Mouse (Mus musculus) lung, embryonic 16.5 days (tissue): ENCODE measurements around the gene Uqcc2. TPM values are rescaled to one million over a fixed set of nuclear protein-coding genes. Genes with fewer than 3 reads are reported as not detected.
A peak's percentile ranks its signal among the peaks of the same experiment; 100 is the strongest.

Experiments used
- ATAC-seq: fragments of 200-750 bp; cut with Nextera tagmentation; 2 replicates; pipeline ENCODE4 v1.8.0; 2017; ENCODE audit warnings: low read depth, mild to moderate bottlenecking, moderate library complexity
- H3K27ac ChIP-seq: fragments of 300-500 bp; sonication (generic); 2 replicates; pipeline ENCODE4 v1.5.1; 2014; ENCODE audit warnings: mild to moderate bottlenecking, control low read depth, low read length
- H3K27me3 ChIP-seq: fragments of 300-500 bp; sonication (generic); 2 replicates; pipeline ENCODE4 v1.6.1; 2014; ENCODE audit warnings: low read depth, low read length, mixed read lengths; ENCODE audit not compliant: control insufficient read depth, insufficient read depth
- H3K36me3 ChIP-seq: fragments of 300-500 bp; sonication (generic); 2 replicates; pipeline ENCODE4 v1.6.1; 2014; ENCODE audit warnings: low read length; ENCODE audit not compliant: control insufficient read depth, insufficient read depth
- H3K4me1 ChIP-seq: fragments of 300-500 bp; sonication (generic); replicated peaks from 2 replicates; pipeline ENCODE4 v1.6.1; 2014; ENCODE audit warnings: low read length, mixed read lengths; ENCODE audit not compliant: control insufficient read depth, insufficient read depth
- H3K4me2 ChIP-seq: fragments of 300-500 bp; sonication (generic); 2 replicates; pipeline ENCODE4 v1.6.1; 2014; ENCODE audit warnings: low read depth, low read length, control low read depth
- H3K4me3 ChIP-seq: fragments of 300-500 bp; sonication (generic); 2 replicates; pipeline ENCODE4 v1.5.1; 2014; ENCODE audit warnings: mild to moderate bottlenecking, low read length, control low read depth
- H3K9ac ChIP-seq: fragments of 300-500 bp; sonication (generic); 2 replicates; pipeline ENCODE4 v1.6.1; 2014; ENCODE audit warnings: low read length, control low read depth
- H3K9me3 ChIP-seq: fragments of 300-500 bp; sonication (generic); 2 replicates; pipeline ENCODE4 v1.6.1; 2016; ENCODE audit warnings: low read length; ENCODE audit not compliant: control insufficient read depth
- WGBS: fragments of 180-500 bp; shearing (Covaris S2); extraction: QIAGEN DNeasy Blood & Tissue Kit; methylation state at CpG from one replicate; pipeline ENCODE4 v1.1.7; 2014; 5-methylcytosine and 5-hydroxymethylcytosine counted together
- polyA plus RNA-seq: library from polyadenylated mRNA; unstranded; fragments of >200 nt; fragmentation: Nextera tagmentation; extraction: Ambion mirVana; gene quantifications from 2 replicates; pipeline ENCODE4 v1.2.1, GENCODE M21; 2015

Uqcc2 gene
- polyA plus RNA-seq, 1 experiment from 2014 or later = 255 TPM

DNA sequence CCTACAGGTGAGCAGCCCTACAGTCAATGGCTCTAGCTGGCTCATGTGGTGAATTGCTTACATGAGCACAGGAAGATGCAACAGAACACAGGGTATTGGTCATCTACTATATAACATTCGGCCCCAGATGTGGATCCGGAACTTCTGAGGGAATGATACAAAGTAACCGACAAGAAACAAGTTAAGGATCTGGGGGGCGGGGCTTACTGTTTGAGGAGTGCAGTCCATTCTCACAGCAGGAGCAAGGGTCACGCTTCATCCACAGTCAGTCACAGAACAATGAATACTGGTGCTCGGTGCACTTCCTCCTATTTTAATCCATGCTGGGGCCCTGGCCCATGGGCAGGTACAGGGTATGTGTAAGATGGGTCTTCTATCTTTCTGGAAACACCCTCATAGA is 25.8 kb downstream of the Uqcc2 start:
- 0 out of 2 replicates have a peak, but pooled peaks cover 2% of the 10 kb centered on the region for H3K4me1 ChIP-seq
- no peaks in the 10 kb centered on the region for H3K27me3 ChIP-seq
- WGBS = 70% methylated on average over 6 of the region's 6 CpGs
- no peak overlapping the region for H3K4me3 ChIP-seq
- H3K36me3 ChIP-seq = peaks cover 8% of the 10 kb centered on the region
- H3K9me3 ChIP-seq = no peaks in the 10 kb centered on the region
- H3K4me2 ChIP-seq = no peak overlapping the region
- no peak overlapping the region for H3K27ac ChIP-seq
- H3K9ac ChIP-seq = no peak overlapping the region
- ATAC-seq = no peak

DNA sequence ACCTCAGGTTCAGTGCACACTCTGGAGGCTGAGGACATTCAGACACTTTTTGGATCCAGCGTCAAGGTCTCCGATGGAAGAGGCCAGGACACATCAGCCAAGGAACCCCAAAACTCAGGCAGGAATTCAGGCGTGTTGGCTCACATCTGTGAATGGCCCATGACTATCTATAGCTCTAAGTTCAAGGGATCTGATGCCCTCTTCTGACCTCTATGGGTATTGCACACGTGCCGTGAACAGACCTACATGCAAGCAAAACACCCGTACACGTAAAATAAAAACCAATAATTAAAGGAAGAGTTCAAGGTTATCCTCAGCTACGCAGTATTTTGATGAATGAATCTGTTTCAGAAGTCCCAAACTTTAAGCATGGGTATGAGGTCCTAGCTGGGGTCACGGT is 27.0 kb downstream of the Uqcc2 start:
- H3K9ac ChIP-seq = no peak overlapping the region
- 77% methylated on average over 9 of the region's 9 CpGs for WGBS
- H3K36me3 ChIP-seq = peaks cover 8% of the 10 kb centered on the region
- H3K4me2 ChIP-seq = no peak overlapping the region
- no peak overlapping the region for H3K27ac ChIP-seq
- ATAC-seq = no peak
- 0 out of 2 replicates have a peak, but pooled peaks cover 2% of the 10 kb centered on the region for H3K4me1 ChIP-seq
- no peaks in the 10 kb centered on the region for H3K9me3 ChIP-seq
- no peak overlapping the region for H3K4me3 ChIP-seq
- no peaks in the 10 kb centered on the region for H3K27me3 ChIP-seq

DNA sequence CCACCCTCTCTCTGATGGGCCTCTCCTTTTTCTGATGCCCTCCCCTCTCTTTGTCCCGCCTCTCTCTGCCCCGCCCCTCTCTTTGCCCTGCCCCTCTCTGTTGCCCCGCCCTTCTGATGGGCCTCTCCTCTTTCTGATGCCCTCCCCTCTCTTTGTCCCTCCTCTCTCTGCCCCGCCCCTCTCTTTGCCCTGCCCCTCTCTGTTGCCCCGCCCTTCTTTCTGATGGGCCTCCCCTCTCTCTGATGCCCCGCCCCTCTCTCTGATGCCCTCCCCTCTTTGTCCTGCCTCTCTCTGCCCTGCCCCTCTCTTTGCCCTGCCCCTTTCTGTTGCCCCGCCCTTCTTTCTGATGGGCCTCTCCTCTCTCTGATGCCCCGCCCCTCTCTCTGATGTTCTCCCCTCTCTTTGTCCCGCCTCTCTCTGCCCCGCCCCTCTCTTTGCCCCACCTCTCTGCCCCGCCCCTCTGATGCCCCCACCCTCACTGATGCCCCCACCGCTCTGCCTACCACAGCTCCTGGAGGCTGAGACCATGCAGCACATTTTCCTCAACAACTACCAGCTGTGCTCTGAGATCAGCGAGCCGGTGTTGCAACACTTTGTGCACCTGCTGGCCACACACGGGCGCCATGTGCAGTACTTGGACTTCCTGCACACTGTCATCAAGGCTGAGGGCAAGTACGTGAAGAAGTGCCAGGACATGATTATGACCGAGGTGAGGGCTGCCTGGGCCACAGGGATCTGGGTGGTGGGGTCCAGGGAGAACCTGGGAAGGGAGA is 27.8 kb downstream of the Uqcc2 start:
- Histone ChIP-seq H3K4me2 (no peak overlapping the region), H3K4me1 (0 out of 2 replicates have a peak, but pooled peaks cover 2% of the 10 kb centered on the region), H3K4me3 (no peak overlapping the region), H3K27me3 (no peaks in the 10 kb centered on the region), H3K9ac (no peak overlapping the region), H3K36me3 (peaks cover 8% of the 10 kb centered on the region), H3K27ac (no peak overlapping the region), H3K9me3 (no peaks in the 10 kb centered on the region)
- ATAC-seq = no peak
- WGBS = 72% methylated on average over 18 of the region's 18 CpGs

DNA sequence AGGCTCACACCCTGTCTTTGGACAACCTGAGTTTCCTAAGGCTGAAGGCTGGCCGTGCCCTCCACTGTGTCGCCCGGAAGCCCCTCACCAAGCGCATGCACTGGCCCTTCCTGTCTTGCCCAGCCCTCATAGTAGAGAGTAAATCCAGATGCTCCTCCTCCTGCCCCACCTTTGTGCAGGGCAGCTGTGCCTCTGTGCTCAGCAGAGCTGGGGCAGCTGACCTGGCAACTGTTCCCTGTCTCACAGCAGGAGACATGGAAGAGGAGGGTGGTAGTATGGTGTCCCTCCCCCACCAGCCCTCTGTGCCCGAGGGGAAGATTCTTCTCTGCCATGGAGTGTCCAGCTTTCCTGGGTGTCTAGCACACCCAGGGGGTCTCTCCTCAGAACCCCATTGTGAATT is 32.0 kb downstream of the Uqcc2 start:
- WGBS = 62% methylated on average over 5 of the region's 5 CpGs
- H3K9me3 ChIP-seq = no peaks in the 10 kb centered on the region

GRCm38 (mm10) chr17:27095690-27096089 is 38.0 kb downstream of the Uqcc2 start:
- H3K4me2 ChIP-seq = no peak overlapping the region
- ATAC-seq = peak; percentile 71
- H3K9ac ChIP-seq = no peak overlapping the region
- peaks cover 4% of the 10 kb centered on the region; the same call in 1 of the 2 replicates for H3K36me3 ChIP-seq
- no peak overlapping the region for H3K4me3 ChIP-seq
- H3K27ac ChIP-seq = no peak overlapping the region
- H3K4me1 ChIP-seq = no peaks in the 10 kb centered on the region
- no peaks in the 10 kb centered on the region for H3K9me3 ChIP-seq
- 38% methylated on average over 13 of the region's 13 CpGs for WGBS
- H3K27me3 ChIP-seq = no peaks in the 10 kb centered on the region

More for the DNA sequence above, 32.0 kb downstream of the Uqcc2 start:
- ATAC-seq = no peak
- no peak overlapping the region for H3K4me3 ChIP-seq
- no peak overlapping the region for H3K9ac ChIP-seq
- no peaks in the 10 kb centered on the region; the same call in 1 of the 2 replicates for H3K36me3 ChIP-seq
- H3K27ac ChIP-seq = no peak overlapping the region
- H3K27me3 ChIP-seq = no peaks in the 10 kb centered on the region
- H3K4me2 ChIP-seq = no peak overlapping the region
- 0 out of 2 replicates have a peak, but pooled peaks cover 2% of the 10 kb centered on the region for H3K4me1 ChIP-seq

DNA sequence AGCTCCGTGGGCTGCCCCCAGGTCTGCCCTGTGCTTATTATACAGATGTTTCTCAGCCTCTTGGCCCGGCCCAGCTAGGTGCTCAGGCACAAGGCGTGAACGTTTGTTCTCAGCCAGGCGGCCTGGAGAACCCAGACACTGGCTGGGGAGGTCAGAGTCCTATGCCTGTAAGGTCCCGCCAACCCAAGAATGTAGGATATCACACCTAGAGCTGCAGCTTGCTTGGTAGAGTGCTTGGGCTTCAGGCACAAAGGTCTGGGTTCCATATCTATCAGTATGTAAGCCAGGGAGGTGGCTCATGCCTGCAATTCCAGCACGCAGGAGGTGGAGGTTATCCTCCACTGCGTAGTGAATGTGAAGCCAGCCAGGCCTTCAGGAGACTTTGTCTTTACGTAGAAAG is 43.6 kb downstream of the Uqcc2 start:
- no peak overlapping the region for H3K4me2 ChIP-seq
- no peak overlapping the region for H3K27ac ChIP-seq
- no peak for ATAC-seq
- H3K27me3 ChIP-seq = no peaks in the 10 kb centered on the region
- no peak overlapping the region for H3K4me3 ChIP-seq
- peaks cover 4% of the 10 kb centered on the region; the same call in 1 of the 2 replicates for H3K36me3 ChIP-seq
- no peaks in the 10 kb centered on the region for H3K4me1 ChIP-seq
- WGBS = 69% methylated on average over 9 of the region's 9 CpGs
- H3K9me3 ChIP-seq = 0 out of 2 replicates have a peak, but pooled peaks cover 2% of the 10 kb centered on the region
- no peak overlapping the region for H3K9ac ChIP-seq

GRCm38 (mm10) chr17:27087426-27087825 is 46.3 kb downstream of the Uqcc2 start:
- 0 out of 2 replicates have a peak, but pooled peaks have one; percentile 20 for ATAC-seq
- no peak overlapping the region for H3K27ac ChIP-seq
- WGBS = 40% methylated on average over 12 of the region's 12 CpGs
- H3K9me3 ChIP-seq = 0 out of 2 replicates have a peak, but pooled peaks cover 2% of the 10 kb centered on the region
- peaks cover 2% of the 10 kb centered on the region; the same call in 1 of the 2 replicates for H3K36me3 ChIP-seq
- no peak overlapping the region for H3K4me2 ChIP-seq
- no peak overlapping the region for H3K9ac ChIP-seq
- no peaks in the 10 kb centered on the region for H3K27me3 ChIP-seq
- H3K4me3 ChIP-seq = no peak overlapping the region
- H3K4me1 ChIP-seq = peaks cover 5% of the 10 kb centered on the region; the same call in 1 of the 2 replicates

DNA sequence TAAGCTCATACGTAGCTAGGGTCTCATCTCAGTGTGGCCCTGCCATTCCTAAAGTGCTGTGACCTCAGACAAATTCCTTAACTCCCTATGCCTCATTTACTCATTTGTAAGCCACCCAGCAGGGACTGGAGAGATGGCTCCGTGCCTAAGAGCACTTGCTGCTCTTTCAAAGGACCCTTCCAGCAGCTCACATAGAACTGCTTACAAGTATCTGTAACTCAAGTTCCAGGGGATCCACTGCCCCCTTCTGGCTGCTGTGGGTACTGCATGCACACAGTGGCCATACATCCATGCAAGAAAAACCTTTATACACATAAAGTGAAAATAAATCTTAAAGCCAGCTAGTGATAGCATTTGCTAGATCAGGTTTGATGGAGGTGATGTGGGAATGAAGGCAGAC is 48.0 kb downstream of the Uqcc2 start:
- H3K36me3 ChIP-seq = no peaks in the 10 kb centered on the region
- H3K9ac ChIP-seq = no peak overlapping the region
- no peaks in the 10 kb centered on the region for H3K27me3 ChIP-seq
- no peak for ATAC-seq
- H3K4me3 ChIP-seq = no peak overlapping the region
- H3K9me3 ChIP-seq = 0 out of 2 replicates have a peak, but pooled peaks cover 2% of the 10 kb centered on the region
- 61% methylated on average over 2 of the region's 2 CpGs for WGBS
- H3K4me1 ChIP-seq = peaks cover 9% of the 10 kb centered on the region
- H3K4me2 ChIP-seq = no peak overlapping the region
- H3K27ac ChIP-seq = no peak overlapping the region

- 0 out of 2 replicates have a peak, but pooled peaks cover 2% of the 10 kb centered on the region for H3K9me3 ChIP-seq
- no peaks in the 10 kb centered on the region for H3K27me3 ChIP-seq
- 0 out of 2 replicates have a peak overlapping the region, but pooled peaks have one; percentile 1 for H3K27ac ChIP-seq
- ATAC-seq = peak; percentile 39; the same call in 1 of the 2 replicates
- H3K4me1 ChIP-seq = peaks cover 9% of the 10 kb centered on the region
- no peak overlapping the region for H3K4me3 ChIP-seq
- WGBS = 44% methylated on average over 9 of the region's 9 CpGs
- H3K9ac ChIP-seq = no peak overlapping the region
- H3K4me2 ChIP-seq = no peak overlapping the region
- H3K36me3 ChIP-seq = no peaks in the 10 kb centered on the region
Observed at GRCm38 (mm10) chr17:27083601-27084000, 50.1 kb downstream of the Uqcc2 start.
